Mouse (Mus musculus) layer of hippocampus, adult 2 months (tissue): ENCODE measurements around the gene Opcml. TPM values are rescaled to one million over a fixed set of nuclear protein-coding genes. Genes with fewer than 3 reads are reported as not detected.

ENCODE experiments used
- DNase-seq, 2 experiments: peaks; one replicate each; pipeline ENCODE4 v3.0.0; 2022; ENCODE audit warnings: low spot score in 2 of 2
- H3K27ac ChIP-seq: fragments of 200-600 bp; 2 replicates; pipeline ENCODE4 v1.8.1; 2022
- H3K4me3 ChIP-seq: fragments of 200-600 bp; 2 replicates; pipeline ENCODE4 v1.8.1; 2022; ENCODE audit warnings: mild to moderate bottlenecking
- CTCF ChIP-seq: fragments of 200-600 bp; conservative IDR thresholded peaks from 2 replicates; pipeline ENCODE4 v1.8.1; 2022; ENCODE audit warnings: antibody characterized with exemption, mild to moderate bottlenecking, moderate library complexity
- total RNA-seq, 2 experiments: library from RNA; stranded (reverse); gene quantifications; 2 replicates each; pipeline ENCODE4 v1.2.3; 2021

Gene Opcml
- total RNA-seq, 2 experiments from 2014 or later, result 252 to 259 TPM

DNA sequence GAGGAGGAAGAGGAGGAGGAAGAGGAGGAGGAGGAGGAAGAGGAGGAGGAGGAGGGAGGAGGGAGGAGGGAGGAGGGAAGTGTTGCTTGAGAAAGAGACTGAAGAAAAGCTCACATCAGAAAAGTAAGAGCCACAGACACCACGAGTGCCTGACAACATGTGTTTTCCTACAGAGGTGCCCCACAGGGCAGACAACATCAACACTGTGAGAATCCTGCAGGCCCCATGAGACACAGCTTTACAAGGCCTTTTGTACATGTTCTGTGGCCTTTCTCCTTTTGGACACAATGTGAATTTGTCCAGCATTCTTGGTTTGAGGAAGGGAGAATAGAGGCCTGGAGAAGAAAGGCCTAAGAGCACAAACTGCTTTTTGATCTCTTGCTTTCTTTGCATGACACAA lies 471.4 kb downstream of the Opcml start:
- Histone ChIP-seq H3K27ac (no peak overlapping the region), H3K4me3 (no peak overlapping the region)
- TF ChIP-seq CTCF, result no peak
- no peak for DNase-seq

- TF ChIP-seq CTCF, result no peak
- Histone ChIP-seq H3K27ac (no peak overlapping the region), H3K4me3 (no peak overlapping the region)
- no peak for DNase-seq
Observed at GRCm38 (mm10) chr9:28262896-28263295, 472.3 kb downstream of the Opcml start.

DNA sequence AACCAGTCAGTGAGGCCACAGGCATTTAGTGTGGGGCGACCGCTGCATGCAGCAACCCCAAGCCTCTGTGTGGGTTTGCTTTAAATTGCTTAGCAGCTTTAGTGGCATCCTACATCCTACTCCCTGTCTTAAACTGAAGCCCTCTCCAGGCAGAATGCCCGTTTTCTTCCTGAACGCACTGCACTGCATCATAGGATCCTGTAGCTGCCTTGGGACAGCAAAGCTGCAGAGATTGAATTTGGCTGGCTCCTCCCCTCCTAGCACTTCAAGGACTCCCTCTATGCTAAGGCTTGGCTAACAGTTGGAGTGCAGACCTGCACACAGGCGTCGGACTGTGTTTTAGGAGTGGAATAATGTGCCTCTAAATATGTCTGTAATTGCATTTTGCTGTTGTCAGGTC lies 474.2 kb downstream of the Opcml start:
- Histone ChIP-seq H3K27ac (no peak overlapping the region), H3K4me3 (no peak overlapping the region)
- no peak for DNase-seq
- TF ChIP-seq CTCF, result no peak

DNA sequence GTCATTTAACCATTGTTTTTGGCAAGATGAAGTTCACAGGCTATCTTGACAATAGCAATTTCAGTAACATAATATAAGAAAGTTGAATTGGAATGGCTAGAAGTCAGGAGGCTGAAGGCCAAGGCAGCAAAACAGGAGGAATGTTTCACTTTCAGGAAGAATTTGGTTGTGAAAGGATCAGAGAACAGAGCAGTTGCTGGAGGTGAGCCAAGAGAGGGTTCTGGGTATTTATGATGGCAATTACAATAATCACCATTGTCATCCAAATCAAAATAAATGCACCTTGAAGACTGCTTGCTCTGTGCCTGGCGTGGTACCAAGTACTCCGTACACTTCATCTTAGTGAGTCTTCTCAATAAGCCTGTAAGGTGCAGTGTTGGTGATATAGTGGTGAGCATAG lies 483.2 kb downstream of the Opcml start:
- TF ChIP-seq CTCF, result no peak
- no peak overlapping the region for H3K4me3 ChIP-seq
- no peak for DNase-seq
- no peak overlapping the region for H3K27ac ChIP-seq

DNA sequence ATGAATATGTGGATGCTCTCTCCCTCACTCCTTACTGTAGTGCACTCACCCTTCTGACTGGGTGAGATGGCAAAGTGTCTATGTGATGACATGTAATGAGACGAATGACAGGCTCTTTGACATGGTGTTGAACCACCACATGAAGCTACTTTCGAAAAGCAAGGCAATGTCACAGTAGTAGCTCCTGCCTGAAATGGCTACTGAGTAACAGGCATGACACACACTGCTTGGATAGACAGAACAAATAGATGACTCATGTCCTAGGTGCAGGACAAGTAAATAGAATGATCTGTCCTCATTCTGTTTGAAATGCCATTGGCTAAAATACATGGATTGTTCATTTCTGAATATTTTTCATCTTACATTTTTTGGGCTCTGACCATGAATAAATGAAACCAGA lies 488.0 kb downstream of the Opcml start:
- H3K4me3 ChIP-seq, result no peak overlapping the region
- H3K27ac ChIP-seq, result no peak overlapping the region
- DNase-seq, result no peak
- TF ChIP-seq CTCF, result no peak

DNA sequence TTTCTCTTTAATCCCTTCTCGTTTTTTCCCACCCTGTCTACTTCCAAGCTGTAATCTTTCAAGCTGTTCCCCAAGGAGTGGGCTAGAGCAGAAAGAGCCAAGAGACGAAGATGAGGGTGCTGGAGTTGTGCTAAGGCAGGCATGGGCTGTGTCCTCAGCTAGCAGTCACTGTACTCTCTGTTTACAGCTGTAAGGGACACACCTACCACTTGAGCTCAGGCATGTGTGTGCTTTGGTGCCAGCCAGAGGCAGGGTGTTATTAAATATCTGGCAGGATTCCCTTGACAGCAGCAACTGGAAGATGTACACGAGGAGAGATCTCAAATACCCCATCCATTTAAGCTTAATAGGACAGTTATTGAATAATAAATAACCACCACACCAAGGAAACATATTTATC lies 490.4 kb downstream of the Opcml start:
- no peak for TF ChIP-seq CTCF
- Histone ChIP-seq H3K4me3 (no peak overlapping the region), H3K27ac (peak overlapping the region; percentile 40; the same call in 1 of the 2 replicates)
- no peak for DNase-seq

GRCm38 (mm10) chr9:28281571-28281970 lies 491.0 kb downstream of the Opcml start:
- no peak overlapping the region for H3K4me3 ChIP-seq
- no peak for TF ChIP-seq CTCF
- H3K27ac ChIP-seq, result peak overlapping the region; percentile 40; the same call in 1 of the 2 replicates
- DNase-seq, result no peak

DNA sequence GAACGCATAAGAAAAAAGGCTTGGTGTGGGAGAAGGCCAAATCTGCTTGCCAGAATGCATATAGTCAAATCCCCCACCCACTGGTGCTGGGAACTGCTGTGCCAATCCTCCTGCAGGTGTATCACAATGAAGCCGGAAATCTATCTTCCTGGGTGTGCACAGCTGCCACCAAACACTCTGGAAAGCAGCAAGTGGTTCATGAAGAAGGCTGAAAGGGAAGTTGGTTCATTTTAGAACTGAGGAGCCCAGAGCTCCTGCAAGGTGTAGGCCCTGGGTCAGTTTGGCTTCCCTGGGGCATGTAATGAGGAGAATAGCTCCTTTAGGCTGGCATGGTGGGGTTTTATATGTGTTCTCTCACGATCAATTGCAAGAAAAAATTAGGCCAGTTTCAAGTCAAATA lies 494.4 kb downstream of the Opcml start:
- DNase-seq, result no peak
- TF ChIP-seq CTCF, result no peak
- H3K4me3 ChIP-seq, result no peak overlapping the region
- no peak overlapping the region for H3K27ac ChIP-seq

DNA sequence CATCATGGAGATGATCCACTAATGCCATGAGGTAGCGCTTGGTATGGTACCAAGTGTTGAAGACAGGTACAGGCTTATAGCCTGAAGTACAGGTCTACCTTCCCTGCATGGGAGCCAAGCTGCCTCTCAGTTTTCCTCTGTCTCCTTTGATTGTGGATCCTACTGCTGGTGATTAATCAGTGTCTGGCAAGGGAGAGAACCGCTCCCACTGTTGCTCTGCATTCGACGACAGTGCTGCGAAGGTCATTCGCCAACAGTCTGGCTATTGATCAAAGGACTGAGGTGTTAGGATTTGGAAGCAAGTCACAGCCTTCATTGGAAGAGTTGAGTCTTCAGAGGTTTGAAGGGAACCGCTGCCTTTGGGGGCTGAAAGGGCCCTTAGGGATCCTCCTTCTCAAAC lies 495.8 kb downstream of the Opcml start:
- TF ChIP-seq CTCF, result no peak
- Histone ChIP-seq H3K27ac (no peak overlapping the region), H3K4me3 (no peak overlapping the region)
- no peak for DNase-seq

DNA sequence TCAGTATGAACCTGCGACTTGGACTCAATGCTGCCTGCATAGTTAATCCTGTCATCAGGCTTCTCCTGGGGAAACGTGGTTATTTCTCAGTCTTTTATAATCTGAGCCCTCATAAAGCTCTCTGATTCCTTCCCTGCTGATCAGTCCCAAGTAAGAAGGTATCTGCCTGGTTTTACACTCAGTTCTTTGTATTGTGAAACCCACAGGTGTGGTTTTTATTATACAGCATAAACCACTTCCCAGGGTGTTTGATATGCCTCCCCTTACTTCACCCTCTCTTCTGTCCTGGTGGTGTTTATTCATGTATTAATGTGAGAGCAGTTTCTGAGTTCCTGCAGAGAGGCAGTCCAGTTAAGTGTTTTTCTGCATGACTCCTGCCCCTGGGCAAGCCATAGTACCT lies 496.9 kb downstream of the Opcml start:
- Histone ChIP-seq H3K27ac (no peak overlapping the region), H3K4me3 (no peak overlapping the region)
- no peak for TF ChIP-seq CTCF
- no peak for DNase-seq

GRCm38 (mm10) chr9:28289696-28290330 lies 499.2 kb downstream of the Opcml start:
- H3K4me3 ChIP-seq, result no peak overlapping the region
- DNase-seq, result no peak
- no peak for TF ChIP-seq CTCF
- H3K27ac ChIP-seq, result no peak overlapping the region

- no peak overlapping the region for H3K27ac ChIP-seq
- TF ChIP-seq CTCF, result no peak
- no peak for DNase-seq
- no peak overlapping the region for H3K4me3 ChIP-seq
Observed at GRCm38 (mm10) chr9:28303659-28304058, 513.1 kb downstream of the Opcml start.

DNA sequence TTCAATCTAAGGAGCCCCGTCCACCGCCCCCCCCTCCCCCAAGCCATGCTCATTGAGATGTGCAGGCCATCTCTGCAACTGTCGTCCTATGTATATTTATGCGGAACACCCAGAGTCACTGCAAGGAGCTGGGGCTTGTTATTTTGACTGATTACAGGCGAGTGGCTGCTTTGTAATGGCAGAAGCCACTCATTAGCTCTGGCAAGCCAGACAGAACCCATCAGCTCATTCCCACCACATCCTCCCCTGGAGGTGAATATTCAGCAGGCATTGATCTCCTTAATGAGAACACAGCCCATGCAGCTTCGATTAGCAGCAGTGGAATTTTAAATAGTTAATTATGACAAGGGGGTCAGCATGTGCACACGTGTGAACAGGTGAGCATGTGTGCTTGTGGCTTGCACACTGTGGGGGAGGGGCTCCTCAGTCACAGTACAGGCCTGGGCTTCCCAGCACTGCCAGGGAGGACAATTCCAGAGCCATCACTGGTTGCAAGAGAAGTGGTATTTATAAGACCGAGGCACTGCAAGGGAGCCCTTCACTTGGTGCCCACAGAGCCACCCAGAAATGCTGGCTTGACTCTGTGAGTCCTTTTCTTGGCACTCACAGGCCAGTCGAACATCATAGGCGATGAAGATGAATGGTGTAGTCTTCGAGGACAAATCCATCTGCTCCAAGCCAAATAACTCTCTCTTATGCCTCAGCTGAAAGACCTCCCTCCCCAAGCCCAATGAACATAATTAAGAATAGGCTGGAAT lies 516.0 kb downstream of the Opcml start:
- H3K27ac ChIP-seq, result no peak overlapping the region
- no peak for DNase-seq
- no peak overlapping the region for H3K4me3 ChIP-seq
- no peak for TF ChIP-seq CTCF

DNA sequence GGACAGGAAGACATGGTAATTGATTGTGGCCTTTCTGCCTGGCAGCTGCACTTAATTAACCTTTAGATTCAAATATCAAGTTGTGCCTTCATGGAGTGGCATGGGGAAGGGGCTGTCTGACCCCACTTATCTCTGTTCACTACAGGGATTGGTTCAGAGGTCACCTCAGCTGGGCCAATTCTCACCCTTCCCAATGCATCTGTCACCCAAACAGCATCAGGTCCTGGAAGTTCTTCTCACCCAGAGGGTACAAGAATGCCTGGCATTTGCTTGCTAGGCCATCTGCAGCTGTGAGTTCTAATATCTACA lies 516.5 kb downstream of the Opcml start:
- H3K27ac ChIP-seq, result no peak overlapping the region
- no peak for DNase-seq
- H3K4me3 ChIP-seq, result no peak overlapping the region
- TF ChIP-seq CTCF, result no peak
